Mouse (Mus musculus): ENCODE measurements around the gene Ecel1. TPM values are rescaled to one million over a fixed set of nuclear protein-coding genes. Genes with fewer than 3 reads are reported as not detected.

Gene Ecel1
- polyA plus RNA-seq (2012; rRNA removed; ENCODE audit: low replicate concordance): 9.5 TPM in 1 of 2 replicates, not detected in the other

GRCm38 (mm10) chr1:87156199-87156587 lies at the start of gene Ecel1:
Ecel1 (minus strand) TSS chr1:87156521.

GRCm38 (mm10) chr1:87204465-87204864 lies 48.1 kb upstream of the Ecel1 start, which contains the start of gene Chrng:
Chrng (plus strand) TSS chr1:87204657.

GRCm38 (mm10) chr1:87190429-87190828 lies 34.1 kb upstream of the Ecel1 start, which contains the start of gene Chrnd:
Chrnd (plus strand) TSS chr1:87190607.

GRCm38 (mm10) chr1:87183013-87183412 lies 26.7 kb upstream of the Ecel1 start, which contains the start of gene Prss56:
Prss56 (plus strand) TSS chr1:87183313.

GRCm38 (mm10) chr1:87124673-87125072 lies 31.6 kb downstream of the Ecel1 start, which contains the start of gene Akp3:
Akp3 (plus strand) TSS chr1:87124973.

GRCm38 (mm10) chr1:87101411-87101810 lies 54.9 kb downstream of the Ecel1 start, which contains the start of gene Alpi:
Alpi (minus strand) TSS chr1:87101606.

Other genes with a start within 250 kb of the Ecel1 start
- gene Alppl2, start 66.6 kb downstream of the Ecel1 start, polyA plus RNA-seq (2012; rRNA removed; ENCODE audit: low replicate concordance): 3.2 TPM in 2 replicates
- 1,740 and 7,433 TPM in 2 replicates for gene Alpi, start 54.9 kb downstream of the Ecel1 start, polyA plus RNA-seq (2012; rRNA removed; ENCODE audit: low replicate concordance)
- 13.7 and 5,412 TPM in 2 replicates for gene Akp3, start 31.5 kb downstream of the Ecel1 start, polyA plus RNA-seq (2012; rRNA removed; ENCODE audit: low replicate concordance)
- gene Prss56, start 26.8 kb upstream of the Ecel1 start, polyA plus RNA-seq (2012; rRNA removed; ENCODE audit: low replicate concordance): not detected in 2 replicates
- not detected in 2 replicates for gene Chrnd, start 34.1 kb upstream of the Ecel1 start, polyA plus RNA-seq (2012; rRNA removed; ENCODE audit: low replicate concordance)
- not detected in 2 replicates for gene Chrng, start 48.1 kb upstream of the Ecel1 start, polyA plus RNA-seq (2012; rRNA removed; ENCODE audit: low replicate concordance)
- gene Eif4e2, start 57.4 kb upstream of the Ecel1 start, polyA plus RNA-seq (2012; rRNA removed; ENCODE audit: low replicate concordance): 18.7 and 24.3 TPM in 2 replicates
- 0.20 and 0.57 TPM in 2 replicates for gene Efhd1, start 107.8 kb upstream of the Ecel1 start, polyA plus RNA-seq (2012; rRNA removed; ENCODE audit: low replicate concordance)
- gene Gigyf2, start 170.5 kb upstream of the Ecel1 start, polyA plus RNA-seq (2012; rRNA removed; ENCODE audit: low replicate concordance): 15.2 and 15.6 TPM in 2 replicates
- 0.11 TPM in 1 of 2 replicates, not detected in the other for gene Kcnj13, start 238.2 kb upstream of the Ecel1 start, polyA plus RNA-seq (2012; rRNA removed; ENCODE audit: low replicate concordance)